Mouse (Mus musculus): Measurements from ENCODE around the gene Sept11.
A peak's percentile ranks its signal among the peaks of the same experiment; 100 is the strongest.

Sept11 gene

GRCm38 (mm10) chr5:93183311-93183710, 90.1 kb downstream of the Sept11 start:
- no peak for DNase-seq

DNA sequence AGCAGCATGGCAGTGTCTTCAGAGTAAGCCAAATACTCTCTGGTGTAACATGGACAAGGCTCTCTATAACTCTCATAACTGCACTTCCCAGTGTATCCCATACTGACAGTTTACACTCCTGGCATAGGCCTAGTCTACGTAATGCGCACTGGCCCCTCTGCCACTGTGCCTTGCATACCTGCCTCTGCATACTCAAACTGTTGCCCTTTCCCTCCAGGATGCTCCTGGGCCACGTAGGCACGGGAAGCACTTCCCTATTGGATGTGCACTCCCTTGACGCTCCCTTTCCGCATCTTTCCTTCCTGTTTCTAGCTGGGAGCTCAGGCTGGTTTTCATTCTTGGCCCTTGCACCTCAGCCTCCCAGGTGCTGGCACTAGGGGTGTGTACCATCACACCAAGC, 91.3 kb downstream of the Sept11 start:
- no peak for DNase-seq

- DNase-seq, result no peak
Measured at GRCm38 (mm10) chr5:93189607-93190006, 96.4 kb downstream of the Sept11 start.

DNA sequence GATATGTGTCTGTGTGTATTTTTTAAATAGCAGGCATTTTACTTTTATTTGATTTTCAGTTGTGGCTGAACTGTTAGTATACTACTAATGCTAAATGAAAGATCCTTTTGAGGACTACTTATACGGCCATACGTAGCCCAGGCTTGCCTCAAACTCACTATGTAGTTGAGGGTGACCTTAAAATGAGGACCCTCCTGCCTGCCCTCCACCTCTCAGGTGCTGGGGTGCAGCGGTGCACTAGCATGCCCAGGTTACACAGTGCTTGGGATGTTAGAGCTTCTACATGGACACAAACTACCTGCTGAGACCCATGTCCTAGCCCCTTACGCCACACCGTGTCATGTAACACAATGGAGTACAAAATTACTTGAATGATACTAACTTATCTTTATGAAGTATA, 97.2 kb downstream of the Sept11 start:
- DNase-seq, result no peak

- no peak for DNase-seq
Measured at GRCm38 (mm10) chr5:93198232-93198631, 105.0 kb downstream of the Sept11 start.

DNA sequence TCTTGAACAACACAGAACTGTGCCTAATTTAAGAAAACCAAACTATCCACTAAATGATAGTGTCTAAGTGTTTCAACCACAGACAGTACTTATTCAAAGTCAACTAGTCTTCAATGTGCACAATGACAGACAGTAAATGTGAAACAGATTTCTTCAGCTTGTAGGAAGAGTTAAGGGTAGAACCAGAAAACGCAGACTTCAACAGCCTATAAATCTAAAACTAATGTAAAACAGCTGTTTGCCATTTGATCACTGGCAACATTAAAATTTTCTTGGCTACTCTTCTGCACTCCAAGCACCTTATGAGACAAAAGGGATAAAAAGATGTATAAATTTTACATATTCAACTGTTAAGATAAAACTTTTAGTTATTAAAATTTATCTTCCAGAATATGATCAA, 107.9 kb downstream of the Sept11 start:
- no peak for DNase-seq

- peak; percentile 63 for DNase-seq
Measured at GRCm38 (mm10) chr5:93205371-93206108, 112.3 kb downstream of the Sept11 start.

DNA sequence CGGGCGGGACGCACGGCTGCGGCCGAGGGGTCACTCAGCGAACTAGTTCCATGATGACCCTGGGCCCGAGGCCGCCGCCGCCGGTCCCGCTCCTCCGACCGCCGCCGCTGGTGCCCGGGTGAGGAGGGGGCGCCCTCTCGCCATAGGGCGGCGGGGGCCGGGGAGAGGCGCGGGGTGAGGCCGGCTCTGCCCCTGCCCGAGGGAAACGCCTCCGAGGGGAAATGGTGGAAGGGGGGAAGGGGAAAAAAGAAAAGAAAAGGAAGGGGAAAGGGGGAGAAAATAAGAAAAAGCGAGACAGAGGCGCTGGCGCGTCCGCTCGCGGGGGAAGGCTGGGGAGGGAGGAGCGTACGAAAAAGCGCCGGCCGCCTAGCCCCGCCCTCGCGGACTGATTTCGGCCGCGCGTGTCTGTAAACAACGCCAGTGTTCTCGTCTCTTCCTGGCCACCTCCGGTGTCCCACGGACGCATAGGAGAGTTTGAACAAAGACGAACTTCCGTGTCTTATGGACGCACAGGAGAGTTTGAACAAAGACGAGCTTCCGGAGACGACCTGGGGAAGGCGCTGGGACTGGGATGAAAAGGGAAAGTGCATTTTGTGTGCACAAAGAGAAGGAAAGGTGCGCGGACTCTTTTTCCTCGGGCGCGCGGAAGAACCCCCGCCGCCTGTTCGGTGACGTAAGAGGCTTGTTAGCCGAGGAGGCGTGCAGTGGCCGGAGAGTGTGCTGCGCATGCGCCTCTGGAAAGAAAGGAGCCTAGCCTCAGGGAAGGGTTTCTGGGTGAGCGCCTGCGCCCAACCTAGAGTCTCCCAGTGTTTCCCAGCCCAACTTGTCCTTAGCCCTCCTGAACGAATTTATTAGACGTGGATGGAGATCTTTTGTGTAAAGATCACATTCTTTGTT, 113.1 kb downstream of the Sept11 start, which contains the start of the genes Ccni and 2010109A12Rik:
Gene Ccni, minus strand, starts transcription at position 387 of the 897 bp plus-strand sequence.
Gene 2010109A12Rik, plus strand, starts transcription at position 410 of the 897 bp plus-strand sequence.
- peak; percentile 97 for DNase-seq

- DNase-seq, result peak; percentile 74
Measured at GRCm38 (mm10) chr5:93207006-93207348, 113.7 kb downstream of the Sept11 start.

GRCm38 (mm10) chr5:93207555-93207954, 114.3 kb downstream of the Sept11 start:
- no peak for DNase-seq

DNA sequence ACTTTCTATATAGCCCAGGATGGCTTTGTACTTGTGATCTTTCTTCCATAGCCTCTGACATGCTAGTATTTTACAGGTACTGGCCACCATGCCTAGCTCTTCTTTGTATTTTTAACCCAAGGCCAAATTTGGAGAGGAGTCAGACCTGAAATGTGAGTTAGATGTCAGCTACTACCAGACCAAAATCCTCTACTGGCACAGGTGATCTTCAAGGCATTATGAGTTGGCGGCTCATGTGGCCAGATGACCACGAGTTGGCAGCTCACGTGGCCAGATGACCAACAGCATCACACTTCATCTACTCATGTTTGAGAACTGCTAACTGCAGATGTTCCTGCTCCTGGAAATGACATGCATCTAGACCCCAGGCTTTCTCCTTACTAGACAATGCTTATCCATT, 125.1 kb downstream of the Sept11 start:
- DNase-seq, result no peak

DNA sequence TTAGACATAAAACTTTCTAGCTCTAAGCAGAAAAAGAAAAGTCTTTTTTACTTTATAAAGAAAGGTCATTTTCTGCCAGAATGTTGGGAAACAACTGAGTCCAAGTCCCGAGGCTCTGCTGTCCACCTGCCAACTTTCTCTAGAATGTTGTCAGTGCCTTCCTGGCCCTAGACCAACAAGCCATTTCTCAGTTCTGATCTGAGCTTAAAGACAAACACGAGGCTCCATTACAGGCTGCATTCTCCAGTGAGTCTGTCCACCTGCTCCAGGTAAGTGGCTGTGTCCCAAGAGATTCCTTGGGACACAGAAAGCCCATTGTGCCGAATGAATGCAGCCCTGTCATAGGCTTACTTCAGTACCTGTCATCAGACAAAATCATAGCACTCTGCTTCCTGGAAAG, 128.4 kb downstream of the Sept11 start:
- peak; percentile 62 for DNase-seq

GRCm38 (mm10) chr5:93224549-93224948, 131.3 kb downstream of the Sept11 start:
- no peak for DNase-seq

Measured in kidney, adult 18-20 months (tissue).